Mouse (Mus musculus): ENCODE measurements around the gene Mst1r.
A peak's percentile ranks its signal among the peaks of the same experiment; 100 is the strongest.

Gene Mst1r

DNA sequence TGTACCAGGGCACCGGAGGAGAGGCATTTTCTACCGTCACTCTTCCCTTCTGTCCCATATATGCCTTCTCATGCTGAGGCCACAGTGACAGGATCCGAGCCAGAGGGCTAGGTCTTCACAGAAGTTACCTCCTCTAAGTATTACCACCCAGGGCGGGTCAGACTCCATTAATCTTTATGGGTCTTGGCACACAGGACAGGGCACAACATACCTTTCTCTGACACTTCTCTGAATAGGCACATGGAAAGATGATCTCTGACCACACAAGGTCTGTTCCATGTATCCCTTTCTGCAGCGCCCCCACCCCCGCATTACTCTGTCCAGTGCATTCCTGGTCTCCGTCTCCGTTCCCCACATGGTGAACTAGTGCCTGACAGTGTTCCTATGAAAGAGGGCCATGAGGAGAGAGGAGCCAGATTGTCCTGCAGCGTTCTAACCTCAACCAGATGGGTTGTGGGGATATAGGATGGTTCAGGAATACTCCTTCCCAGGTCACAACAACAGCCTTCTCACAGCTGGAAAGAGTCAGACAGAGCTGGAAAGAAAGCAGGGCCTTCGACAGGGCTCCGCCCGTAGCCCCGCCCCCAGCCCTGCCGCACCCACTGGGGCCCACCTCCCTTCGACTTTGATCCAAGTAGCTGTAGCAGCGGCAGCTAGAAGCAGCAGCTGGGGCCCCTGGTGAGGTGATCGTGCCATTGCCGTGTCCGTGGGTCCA, at the start of gene Mst1r:
Gene Mst1r (plus strand): TSS at position 622 of the 715 bp plus-strand sequence.
- DNase-seq (ENCODE audit: low read depth), result peak; percentile 61

DNA sequence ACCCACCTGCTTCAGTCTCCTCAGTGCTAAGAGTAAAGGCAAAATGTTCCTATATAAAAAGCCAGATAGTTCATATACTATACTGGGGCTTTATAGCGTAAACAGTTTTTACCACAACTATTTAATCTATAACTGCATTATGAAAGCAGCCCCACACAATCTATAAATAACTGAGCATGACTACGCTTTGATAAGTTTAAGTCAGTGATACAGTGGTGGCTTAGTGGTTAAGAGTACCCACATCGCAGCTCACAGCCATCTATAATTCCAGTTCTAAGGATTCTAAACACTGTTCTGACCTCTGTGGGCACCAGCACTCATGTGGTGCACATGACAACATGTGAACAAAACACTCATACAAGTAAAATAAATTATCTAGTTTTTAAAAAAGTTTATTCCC, 48.3 kb upstream of the Mst1r start:
- DNase-seq (ENCODE audit: low read depth), result no peak

DNA sequence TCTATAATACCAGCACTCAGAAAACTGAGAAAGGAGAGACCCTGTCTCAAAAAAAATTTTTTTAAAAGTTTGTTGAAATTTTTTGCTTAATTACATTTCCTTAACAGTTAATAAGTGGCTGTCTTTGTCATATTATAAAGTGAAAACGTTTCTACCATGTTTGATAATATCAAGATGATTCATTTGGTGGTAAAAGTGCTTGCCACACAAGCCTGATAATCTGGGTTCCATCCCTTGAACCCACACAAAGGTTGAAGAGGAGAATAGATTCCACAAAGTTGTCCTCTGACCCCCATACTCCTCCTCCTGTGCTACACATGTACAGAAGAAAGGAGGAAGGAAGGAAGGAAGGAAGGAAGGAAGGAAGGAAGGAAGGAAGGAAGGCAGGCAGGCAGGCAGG, 42.2 kb upstream of the Mst1r start:
- DNase-seq (ENCODE audit: low read depth), result no peak

DNA sequence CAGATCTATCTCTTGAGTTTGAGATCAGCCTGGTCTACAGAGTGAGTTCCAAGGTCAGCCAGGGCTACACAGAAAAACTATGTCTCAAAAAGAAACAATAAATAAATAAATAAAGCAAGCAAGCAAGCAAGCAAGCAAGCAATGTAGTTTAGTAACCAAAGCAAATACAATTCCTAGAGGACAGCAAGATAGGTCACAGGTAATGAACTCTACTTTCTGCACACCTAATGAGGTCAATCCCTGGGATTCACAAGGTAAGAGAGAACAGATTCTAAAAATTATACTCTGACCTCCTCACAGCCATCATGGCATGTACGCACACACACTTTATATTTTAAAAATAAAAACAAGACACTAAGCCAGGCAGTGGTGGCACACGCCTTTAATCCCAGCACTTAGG, 40.6 kb upstream of the Mst1r start:
- no peak for DNase-seq (ENCODE audit: low read depth)

DNA sequence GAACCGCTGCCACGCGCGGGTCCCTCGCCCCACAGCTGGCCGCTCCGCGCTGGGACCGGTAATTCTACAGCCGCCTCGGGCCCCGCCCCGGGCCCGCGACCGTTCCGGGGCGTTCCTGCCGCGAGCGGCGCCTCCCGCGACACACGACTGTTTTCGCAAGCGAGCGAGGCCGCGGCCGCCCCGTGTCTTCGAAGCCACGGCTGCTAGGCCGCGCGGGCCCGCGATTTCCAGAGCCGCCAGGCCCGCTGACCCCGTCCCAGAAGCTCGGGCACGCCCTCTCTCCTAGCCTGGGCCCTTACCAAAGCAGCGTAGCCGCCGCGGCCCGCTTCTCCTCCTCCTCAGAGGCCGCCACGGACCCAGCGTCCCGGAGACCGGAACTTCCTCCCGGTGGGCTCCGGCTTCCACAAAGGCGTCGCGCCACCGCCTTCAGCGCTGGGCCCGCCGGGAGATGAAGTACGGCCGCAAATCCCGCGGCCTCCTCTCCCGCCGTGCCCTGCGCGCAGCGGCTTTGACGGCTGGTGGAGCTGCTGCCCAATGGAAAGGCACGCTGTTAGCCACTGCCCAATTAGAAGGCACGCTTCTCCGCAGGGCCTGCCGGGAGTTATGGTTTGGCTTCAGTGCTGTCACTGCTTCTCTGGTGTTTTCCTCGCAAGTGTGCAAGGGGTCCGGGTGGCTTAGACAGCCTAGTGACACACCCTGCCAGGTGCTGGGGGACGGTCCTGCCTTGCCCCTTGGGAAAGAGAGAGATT, 34.1 kb upstream of the Mst1r start:
- DNase-seq (ENCODE audit: low read depth), result peak; percentile 92

DNA sequence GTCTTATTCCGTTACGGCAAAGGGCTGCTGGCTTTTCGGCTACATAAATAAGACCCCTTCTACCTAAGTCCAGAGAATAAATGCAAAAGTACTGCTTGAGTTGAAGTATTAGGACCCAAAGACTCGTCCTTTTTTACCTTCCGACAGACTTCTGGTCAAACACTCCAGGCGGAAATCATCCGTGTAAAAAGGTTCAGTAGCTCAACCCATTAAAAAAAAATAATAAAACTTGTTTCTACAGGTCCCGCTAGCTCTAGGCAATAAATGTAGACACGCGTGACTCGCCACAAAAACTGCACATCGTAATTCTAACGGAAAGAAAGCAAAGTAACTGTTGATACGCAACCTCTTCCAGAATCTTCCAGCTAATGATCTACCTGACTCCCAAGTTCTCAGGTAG, 33.5 kb upstream of the Mst1r start, which contains the start of gene Rbm6:
Gene Rbm6 (minus strand): TSS at position 101 of the 400 bp plus-strand sequence.
- no peak for DNase-seq (ENCODE audit: low read depth)

DNA sequence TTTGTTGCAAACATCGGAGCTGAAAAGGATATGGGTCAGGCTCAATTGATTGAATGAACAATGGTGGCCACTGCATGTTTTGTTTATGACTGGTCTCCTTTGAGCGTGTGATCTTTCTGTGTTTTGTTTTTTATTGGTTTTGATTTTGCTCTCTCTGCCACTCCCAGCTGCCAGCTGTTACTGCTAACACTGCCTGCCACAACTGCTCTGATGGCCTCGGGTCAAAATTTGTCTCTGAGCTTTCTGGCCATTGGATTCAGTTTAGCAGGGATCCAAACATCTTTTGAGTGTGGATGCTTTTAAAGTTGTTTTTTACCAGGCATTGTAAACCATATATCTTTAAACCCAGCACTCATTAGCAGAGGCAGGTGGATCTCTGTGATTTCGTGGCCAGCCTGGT, 26.3 kb upstream of the Mst1r start:
- DNase-seq (ENCODE audit: low read depth), result no peak

DNA sequence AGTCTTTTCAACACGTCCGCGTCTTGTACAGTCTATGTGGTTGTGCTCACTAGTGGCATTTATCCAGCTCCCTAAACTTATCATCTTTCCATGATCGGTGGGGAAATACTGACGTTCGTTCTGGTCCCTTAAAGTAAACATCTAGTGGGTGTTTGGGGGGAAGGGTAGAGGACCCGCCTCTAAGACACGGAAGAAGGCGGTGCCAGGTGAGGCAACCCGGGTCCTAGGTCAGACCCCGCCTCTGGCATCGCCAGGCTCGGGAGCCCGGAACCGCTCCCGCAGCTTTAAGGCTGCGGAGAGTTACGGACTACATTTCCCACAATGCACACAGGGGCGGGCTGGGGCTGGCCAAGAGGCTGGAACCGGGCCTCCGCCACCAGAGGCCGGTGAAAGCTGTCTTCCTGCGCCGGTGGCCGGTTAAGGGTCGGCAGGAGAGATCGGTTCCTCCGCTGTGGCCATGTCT, 18.8 kb upstream of the Mst1r start, which contains the start of gene Mon1a:
Gene Mon1a (plus strand): TSS at position 348 of the 463 bp plus-strand sequence.
- DNase-seq (ENCODE audit: low read depth), result peak; percentile 73

DNA sequence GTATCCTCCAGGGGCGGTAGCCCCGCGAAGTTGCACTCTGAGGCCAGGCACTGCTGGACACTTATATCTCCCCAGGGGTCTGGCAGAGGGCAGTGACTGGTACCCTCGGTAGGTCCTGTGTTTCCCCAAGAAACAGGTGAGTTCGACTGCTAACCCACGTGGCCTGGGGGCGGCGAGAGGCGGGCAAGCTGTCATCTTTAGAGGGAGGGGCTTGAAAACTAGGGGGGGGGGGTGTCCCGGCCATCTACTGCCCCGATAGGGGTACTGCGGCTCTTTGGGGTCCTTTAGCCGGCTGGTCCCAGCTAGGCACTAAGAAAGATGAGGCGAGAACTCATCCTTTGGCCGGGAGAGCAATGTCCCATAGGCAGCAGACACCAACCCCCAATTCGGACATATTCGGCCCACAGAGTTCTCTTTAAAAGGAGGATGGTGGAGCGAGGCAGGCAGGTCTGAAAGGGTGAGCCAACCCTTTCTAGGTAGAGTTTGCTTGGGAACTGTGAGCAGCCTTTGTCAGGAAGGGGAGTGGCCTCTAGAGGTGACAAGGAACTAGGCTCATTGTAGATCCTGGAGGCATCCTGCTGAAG, 18.3 kb upstream of the Mst1r start:
- DNase-seq (ENCODE audit: low read depth), result no peak

DNA sequence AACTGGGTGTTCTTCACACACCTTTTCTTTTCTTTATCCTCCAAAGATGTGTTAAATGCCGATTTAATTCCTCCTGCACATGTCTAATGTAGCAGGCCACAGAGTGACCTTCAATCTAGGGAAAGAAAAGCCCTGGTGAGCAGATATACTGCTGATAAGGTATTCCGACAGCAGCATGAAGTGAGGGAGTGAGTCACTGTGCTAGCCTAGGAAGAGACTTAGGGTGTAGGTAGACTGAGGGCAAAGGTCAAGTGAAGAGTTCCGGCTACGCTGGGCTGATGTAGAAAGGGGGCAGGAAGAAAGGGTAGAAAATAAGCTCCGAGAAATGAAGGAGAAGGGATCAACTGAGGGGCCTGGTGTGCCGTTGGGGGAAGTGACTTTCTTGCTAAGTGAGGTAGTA, 16.4 kb upstream of the Mst1r start:
- no peak for DNase-seq (ENCODE audit: low read depth)

DNA sequence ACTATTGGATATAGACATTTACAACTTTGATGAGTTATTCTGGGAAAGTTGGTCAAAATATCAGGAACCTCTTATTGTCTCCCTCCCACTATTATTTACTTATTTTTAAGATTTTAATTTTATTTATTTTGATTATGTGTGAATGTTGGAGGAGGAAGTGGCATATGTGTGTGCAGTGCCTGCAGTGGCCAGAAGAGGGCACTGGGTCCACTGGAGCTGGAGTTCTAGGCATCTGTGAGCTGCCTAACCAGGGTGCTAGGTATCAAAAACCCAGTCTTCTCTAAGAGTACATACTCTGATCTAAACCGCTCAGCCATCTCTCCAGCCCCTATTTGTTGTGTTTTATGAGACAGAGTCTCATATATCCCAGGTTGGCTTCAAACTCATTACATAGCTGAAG, 15.7 kb upstream of the Mst1r start:
- no peak for DNase-seq (ENCODE audit: low read depth)

DNA sequence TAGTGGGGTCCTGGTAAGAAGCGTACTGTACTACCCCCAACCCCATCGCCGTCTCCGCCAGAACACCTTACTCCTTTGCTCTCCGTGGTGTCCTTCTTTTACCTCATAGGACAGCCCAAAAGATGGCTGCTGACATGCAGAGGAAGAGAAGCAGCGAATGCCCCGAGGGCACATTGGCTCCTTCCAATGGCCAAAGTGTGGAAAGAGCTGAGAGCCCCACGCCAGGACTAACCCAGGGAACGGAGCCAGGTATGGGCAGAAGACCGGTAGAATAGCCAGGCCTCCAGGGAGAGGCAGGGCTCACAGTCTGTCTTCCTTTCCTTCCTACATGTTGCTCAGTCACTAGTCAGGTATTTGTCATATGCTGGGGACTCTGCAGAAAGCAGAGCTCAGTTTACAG, 8.1 kb upstream of the Mst1r start:
- DNase-seq (ENCODE audit: low read depth), result no peak

DNA sequence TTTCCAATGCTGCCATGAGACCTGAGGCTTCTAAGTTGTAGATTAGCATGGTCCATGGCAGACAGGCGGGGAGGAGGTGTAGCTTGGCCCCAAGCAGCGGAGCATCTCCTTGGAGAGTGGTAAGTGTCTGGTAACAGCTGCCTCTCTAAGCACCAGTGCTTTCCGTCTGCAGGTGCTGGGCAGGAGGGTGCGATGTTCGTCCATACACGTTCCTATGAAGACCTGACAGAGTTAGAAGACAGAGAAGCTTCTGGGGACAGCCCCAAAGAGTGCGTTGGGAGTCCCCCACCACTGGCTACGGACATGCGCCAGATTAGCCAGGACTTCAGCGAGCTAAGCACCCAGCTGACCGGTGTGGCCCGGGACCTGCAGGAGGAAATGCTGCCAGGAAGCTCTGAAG, 6.8 kb upstream of the Mst1r start:
- no peak for DNase-seq (ENCODE audit: low read depth)

DNA sequence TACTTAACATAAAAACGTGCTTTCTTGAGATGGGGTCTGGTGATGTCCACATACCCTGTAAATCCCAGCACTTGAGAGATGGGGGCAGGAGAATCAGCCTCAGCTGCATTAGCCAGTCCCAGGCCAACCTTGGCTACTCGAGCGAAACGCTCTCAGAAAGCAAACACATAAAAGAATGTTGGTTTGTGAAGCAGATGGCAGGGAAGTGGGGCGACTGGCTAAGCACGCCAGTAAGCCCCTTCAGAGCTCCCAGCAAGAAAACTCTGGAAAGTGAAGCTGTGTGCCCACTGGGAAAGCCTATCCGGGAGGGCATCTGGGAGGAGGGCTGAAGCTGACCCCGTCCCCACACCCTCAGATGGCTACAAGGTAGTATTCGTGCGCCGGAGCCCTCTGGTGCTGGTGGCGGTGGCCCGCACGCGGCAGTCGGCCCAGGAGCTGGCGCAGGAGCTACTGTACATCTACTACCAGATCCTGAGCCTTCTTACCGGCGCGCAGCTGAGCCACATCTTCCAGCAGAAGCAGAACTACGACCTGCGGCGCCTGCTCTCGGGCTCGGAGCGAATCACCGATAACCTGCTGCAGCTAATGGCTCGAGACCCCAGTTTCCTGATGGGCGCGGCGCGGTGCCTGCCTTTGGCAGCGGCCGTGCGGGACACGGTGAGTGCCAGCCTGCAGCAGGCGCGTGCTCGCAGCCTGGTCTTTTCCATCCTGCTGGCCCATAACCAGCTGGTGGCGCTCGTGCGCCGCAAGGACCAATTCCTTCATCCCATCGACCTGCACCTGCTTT, 5.6 kb upstream of the Mst1r start:
- peak; percentile 55 for DNase-seq (ENCODE audit: low read depth)

DNA sequence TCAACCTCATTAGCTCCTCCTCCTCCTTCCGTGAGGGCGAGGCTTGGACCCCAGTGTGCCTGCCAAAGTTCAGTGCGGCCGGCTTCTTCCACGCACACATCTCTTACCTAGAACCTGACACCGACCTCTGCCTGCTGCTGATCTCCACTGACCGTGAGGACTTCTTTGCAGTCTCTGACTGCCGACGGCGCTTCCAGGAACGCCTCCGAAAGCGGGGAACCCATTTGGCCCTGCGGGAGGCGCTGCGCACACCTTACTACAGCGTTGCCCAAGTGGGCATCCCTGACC, 5.1 kb upstream of the Mst1r start:
- DNase-seq (ENCODE audit: low read depth), result no peak

DNA sequence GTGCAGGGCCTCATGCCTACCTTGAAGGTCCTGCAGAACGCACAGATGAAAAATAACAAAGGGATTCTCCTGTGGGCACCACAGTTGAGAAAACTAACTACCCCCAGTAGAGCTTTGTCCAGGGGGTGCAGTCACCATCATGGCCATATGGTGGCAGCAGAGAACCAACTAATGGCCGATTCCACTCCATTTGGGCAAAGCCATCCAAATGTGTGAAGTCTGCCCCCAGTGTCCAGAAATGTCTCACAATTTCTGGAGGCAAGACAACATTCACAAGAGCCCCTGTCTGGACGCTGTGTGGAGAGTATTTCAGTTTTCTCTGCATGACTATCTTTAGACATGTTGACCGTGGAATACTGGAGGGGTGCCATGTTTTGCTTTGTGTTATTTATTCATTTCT, 1.9 kb upstream of the Mst1r start:
- DNase-seq (ENCODE audit: low read depth), result peak; percentile 85

DNA sequence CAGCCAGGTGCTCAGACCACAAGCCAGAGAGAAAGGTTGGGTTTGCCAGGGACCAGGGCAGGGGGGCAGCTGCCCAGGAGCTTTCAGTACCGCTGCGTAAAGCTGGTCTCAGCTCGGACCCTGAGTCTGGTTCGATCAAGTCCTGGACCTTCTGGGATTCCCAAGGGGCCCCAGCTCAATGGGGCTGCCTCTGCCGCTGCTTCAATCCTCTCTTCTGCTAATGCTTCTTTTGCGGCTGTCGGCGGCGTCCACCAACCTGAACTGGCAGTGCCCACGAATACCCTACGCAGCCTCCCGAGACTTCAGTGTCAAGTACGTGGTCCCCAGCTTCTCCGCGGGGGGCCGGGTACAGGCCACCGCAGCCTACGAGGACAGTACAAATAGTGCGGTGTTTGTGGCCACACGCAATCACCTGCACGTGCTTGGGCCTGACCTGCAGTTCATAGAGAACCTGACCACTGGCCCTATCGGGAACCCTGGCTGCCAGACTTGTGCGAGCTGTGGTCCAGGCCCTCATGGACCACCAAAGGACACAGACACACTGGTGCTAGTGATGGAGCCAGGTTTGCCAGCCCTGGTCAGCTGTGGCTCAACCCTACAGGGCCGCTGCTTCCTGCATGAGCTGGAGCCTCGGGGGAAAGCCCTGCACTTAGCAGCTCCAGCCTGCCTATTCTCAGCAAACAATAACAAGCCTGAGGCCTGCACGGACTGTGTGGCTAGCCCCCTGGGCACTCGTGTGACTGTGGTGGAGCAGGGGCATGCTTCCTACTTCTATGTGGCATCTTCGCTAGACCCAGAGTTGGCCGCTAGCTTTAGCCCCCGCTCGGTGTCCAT, 511 bp downstream of the Mst1r start:
- no peak for DNase-seq (ENCODE audit: low read depth)

DNA sequence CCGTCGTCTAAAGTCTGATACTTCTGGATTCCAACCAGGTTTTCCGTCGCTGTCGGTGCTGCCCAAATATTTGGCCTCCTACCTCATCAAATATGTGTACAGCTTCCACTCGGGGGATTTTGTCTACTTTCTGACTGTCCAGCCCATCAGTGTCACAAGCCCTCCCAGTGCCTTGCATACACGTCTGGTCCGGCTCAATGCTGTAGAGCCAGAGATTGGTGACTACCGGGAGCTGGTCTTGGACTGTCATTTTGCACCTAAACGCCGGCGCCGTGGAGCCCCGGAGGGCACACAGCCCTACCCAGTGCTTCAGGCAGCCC, 1.1 kb downstream of the Mst1r start:
- DNase-seq (ENCODE audit: low read depth), result no peak

DNA sequence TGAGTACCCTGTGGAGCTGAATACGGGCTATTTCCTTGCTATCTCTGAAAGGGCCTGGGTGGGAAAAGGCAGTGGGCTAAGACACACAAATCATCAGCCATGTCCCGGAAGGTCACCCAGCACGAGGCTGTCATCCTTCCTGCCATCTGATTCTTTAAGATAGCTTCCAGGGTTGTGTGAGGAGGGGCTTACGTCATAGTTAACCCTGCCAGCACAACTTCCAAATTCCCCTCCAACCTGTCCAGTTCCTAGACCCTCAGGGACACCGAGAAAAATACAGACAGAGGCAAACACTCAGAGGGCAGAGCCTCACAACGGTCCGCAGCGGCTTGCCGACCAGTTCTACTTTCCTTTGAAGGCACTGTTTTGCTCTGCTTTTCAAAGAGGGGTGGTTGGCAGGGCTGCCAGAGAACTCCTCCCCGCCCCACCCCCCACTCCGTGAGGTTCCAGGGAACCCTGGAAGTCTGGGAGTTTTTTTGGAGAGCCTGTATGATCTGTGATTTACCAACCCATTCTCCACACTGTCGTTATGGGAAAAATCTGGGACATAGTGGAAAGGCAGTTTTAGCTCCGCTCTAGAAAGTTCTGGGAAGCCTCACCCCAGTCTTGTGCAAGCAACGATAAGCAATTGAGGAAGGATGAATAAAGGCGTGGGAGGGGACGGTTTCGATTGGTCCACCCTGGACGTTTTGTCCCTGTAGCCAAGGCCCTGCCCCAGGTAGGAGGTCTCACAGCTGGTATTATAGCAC, 1.9 kb downstream of the Mst1r start:
- DNase-seq (ENCODE audit: low read depth), result peak; percentile 24

DNA sequence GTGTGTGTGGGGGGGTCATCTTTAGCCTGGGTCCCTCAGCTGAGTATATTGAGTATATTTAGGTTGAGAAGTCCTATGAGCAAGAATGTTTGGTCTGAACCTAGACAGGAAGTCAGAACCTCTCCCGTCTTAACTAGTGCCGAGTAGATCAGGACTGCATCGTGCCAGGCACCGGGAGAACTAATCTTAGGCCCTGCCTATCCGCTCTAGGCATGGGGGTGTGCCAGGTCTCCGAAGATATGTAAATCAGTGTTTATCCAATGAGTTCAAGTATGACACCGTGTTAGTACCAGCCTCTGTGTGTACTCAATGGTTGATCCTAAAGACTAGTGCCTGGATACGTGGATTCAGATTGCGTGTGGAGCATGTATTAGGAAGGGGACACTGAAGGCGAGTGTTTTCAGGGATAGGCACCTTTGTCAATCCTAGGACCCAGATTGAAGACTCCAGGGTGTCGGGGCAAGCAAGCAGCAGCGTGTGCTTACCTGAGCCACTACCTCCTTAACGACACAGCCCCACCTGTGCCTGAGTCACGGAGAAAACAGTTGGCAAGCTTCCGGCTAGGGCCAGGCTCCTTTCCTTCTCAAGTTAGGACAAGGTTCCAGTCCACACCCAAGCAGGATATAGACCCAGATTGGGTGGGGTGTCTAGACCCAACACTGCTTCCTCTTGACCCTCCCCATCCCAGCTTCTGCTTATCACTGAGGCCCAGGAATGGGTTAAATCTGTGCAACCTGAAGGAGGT, 3.5 kb downstream of the Mst1r start:
- no peak for DNase-seq (ENCODE audit: low read depth)
